In genomic region chr5:125483712-125484611, GRCm38 (mm10) we compare ENCODE assay signal across 20 mouse cellular contexts. TPM values are rescaled to one million over a fixed set of nuclear protein-coding genes. Genes with fewer than 3 reads are reported as not detected.
A peak's percentile ranks its signal among the peaks of the same experiment; 100 is the strongest.
DNase-seq lines count a peak whose midpoint lies in the region; ATAC-seq and TF ChIP-seq lines count a peak whose summit lies in the region.
"Had no signal": no experiment of that assay in that cellular context is flagged by ENCODE, and none has a peak within 500 bp of the region (broad histone marks: within the 10 kb centered on the region; RNA-seq: fewer than 3 reads in every experiment).

No protein-coding gene starts in this region.

- H3K27me3 ChIP-seq in spleen, adult 2 months (ENCODE audit: control insufficient read depth, insufficient read depth, low read length), result no peaks in the 10 kb centered on the region
- H3K27me3 ChIP-seq in liver, postnatal 0 days (ENCODE audit: insufficient read depth, low read length), result no peaks in the 10 kb centered on the region
- no peaks in the 10 kb centered on the region for H3K27me3 ChIP-seq in thymus, adult 2 months (ENCODE audit: control insufficient read depth, insufficient read depth, low read length)
- H3K27me3 ChIP-seq: forebrain, embryonic 13.5 days; lung, embryonic 15.5 days; megakaryocyte, embryonic 14.5 days had no signal

- H3K27ac ChIP-seq in spleen, adult 2 months (ENCODE audit: insufficient read depth, low read length), result peak overlapping the region; percentile 51
- peak overlapping the region; percentile 69 for H3K27ac ChIP-seq in liver, postnatal 0 days (ENCODE audit: low read depth)
- no peak overlapping the region for H3K27ac ChIP-seq in thymus, adult 2 months (ENCODE audit: control insufficient read depth, insufficient read depth, low read length)
- H3K27ac ChIP-seq: forebrain, embryonic 13.5 days; hindbrain, postnatal 0 days; limb, embryonic 10.5 days; lung, embryonic 15.5 days had no signal

- H3K9ac ChIP-seq in liver, postnatal 0 days (replicated peaks), result no peak overlapping the region
- H3K9ac ChIP-seq: forebrain, embryonic 13.5 days; lung, embryonic 15.5 days had no signal

- H3K4me2 ChIP-seq in liver, postnatal 0 days (ENCODE audit: low read depth, low read length), result no peak overlapping the region
- H3K4me2 ChIP-seq: forebrain, embryonic 13.5 days; lung, embryonic 15.5 days had no signal

- TF ChIP-seq POLR2A in spleen, adult 2 months (IDR thresholded peaks at IDR 0.05; ENCODE audit: low read depth, low read length), result no peak
- no peak for TF ChIP-seq POLR2A in thymus, adult 2 months (IDR thresholded peaks at IDR 0.05; ENCODE audit: control insufficient read depth, extremely low read depth, insufficient read depth, low read length, poor library complexity)

- H3K9me3 ChIP-seq in liver, postnatal 0 days (ENCODE audit: low read length), result no peaks in the 10 kb centered on the region
- H3K9me3 ChIP-seq: forebrain, embryonic 13.5 days; limb, embryonic 10.5 days; lung, embryonic 15.5 days; megakaryocyte, embryonic 14.5 days had no signal

- TF ChIP-seq CTCF in spleen, adult 2 months (IDR thresholded peaks at IDR 0.05; ENCODE audit: extremely low read depth, insufficient read depth, insufficient read length, insufficient replicate concordance), result no peak
- TF ChIP-seq CTCF in liver, postnatal 0 days (IDR thresholded peaks at IDR 0.05; ENCODE audit: low read depth), result no peak
- TF ChIP-seq CTCF in thymus, adult 2 months (IDR thresholded peaks at IDR 0.05; ENCODE audit: borderline replicate concordance, control insufficient read depth, extremely low read depth, insufficient read depth, low read length, poor library complexity), result no peak

- H3K4me3 ChIP-seq in spleen, adult 2 months (ENCODE audit: extremely low read depth, insufficient read depth, insufficient read length), result no peak overlapping the region
- H3K4me3 ChIP-seq in liver, postnatal 0 days (ENCODE audit: low read depth, low read length), result no peak overlapping the region
- H3K4me3 ChIP-seq in thymus, adult 2 months (ENCODE audit: control insufficient read depth, insufficient read depth, low read length), result no peak overlapping the region
- H3K4me3 ChIP-seq: forebrain, embryonic 13.5 days; limb, embryonic 10.5 days; lung, embryonic 15.5 days; megakaryocyte, embryonic 14.5 days had no signal

- no peak for TF ChIP-seq EP300 in liver, postnatal 0 days (IDR thresholded peaks at IDR 0.05; ENCODE audit: low read depth)

- ATAC-seq in granulocyte monocyte progenitor cell, adult 5-6 weeks (replicated peaks; ENCODE audit: poor library complexity, severe bottlenecking), result peak; percentile 66
- peak; percentile 55 for ATAC-seq in liver, postnatal 0 days
- ATAC-seq: forebrain, embryonic 13.5 days; hindbrain, postnatal 0 days had no signal

- 64% methylated on average over 5 of the region's 6 CpGs for WGBS in spleen, adult 2 months
- 59% methylated on average over 5 of the region's 6 CpGs for WGBS in liver, postnatal 0 days (ENCODE audit: insufficient replicate concordance)
- 69% methylated on average over 6 of the region's 6 CpGs for WGBS in thymus, adult 2 months

- peaks cover 18% of the 10 kb centered on the region; the same call in 1 of the 2 replicates for H3K4me1 ChIP-seq in spleen, adult 2 months (ENCODE audit: control insufficient read depth, insufficient read depth, insufficient read length)
- peaks cover 11% of the 10 kb centered on the region for H3K4me1 ChIP-seq in liver, postnatal 0 days (ENCODE audit: insufficient read depth)
- no peaks in the 10 kb centered on the region for H3K4me1 ChIP-seq in thymus, adult 2 months (replicated peaks; ENCODE audit: control insufficient read depth, insufficient read depth, low read length)
- H3K4me1 ChIP-seq: lung, embryonic 15.5 days had no signal

- H3K36me3 ChIP-seq in spleen, adult 2 months (ENCODE audit: control insufficient read depth, insufficient read depth, low read length), result no peaks in the 10 kb centered on the region
- H3K36me3 ChIP-seq in liver, postnatal 0 days (replicated peaks; ENCODE audit: insufficient read depth, low read length), result peaks cover 19% of the 10 kb centered on the region
- H3K36me3 ChIP-seq in thymus, adult 2 months (ENCODE audit: control insufficient read depth, insufficient read depth, low read length), result peaks cover 4% of the 10 kb centered on the region

- DNase-seq in spleen, adult 2 months (ENCODE audit: low read depth in 1 of 2, low spot score in 2 of 2), result no peak
- no peak for DNase-seq in spleen, postnatal 10 days (ENCODE audit: low spot score in 2 of 2)
- DNase-seq in liver, postnatal 0 days, result no peak
- DNase-seq in urinary bladder, adult 18-20 months (ENCODE audit: low spot score in 2 of 2), result no peak
- no peak for DNase-seq in ovary, postnatal 10 days (ENCODE audit: low spot score)
- DNase-seq in thymus, adult 2 months, result no peak
- DNase-seq: cerebellum, postnatal 14 days; gastrocnemius, postnatal 36 days; heart, postnatal 4 days; kidney, adult 11 months; kidney, postnatal 14 days; right cerebral cortex, postnatal 14 days had no signal

RNA-seq across cellular contexts. Expression of gene Aacs, which starts 8.3 kb away (rescaled TPM):
- polyA plus RNA-seq in spleen, adult 2 months (2012; rRNA removed), result 23.4 and 27.1 TPM in 2 replicates
- 10.3 and 15.1 TPM in 2 replicates for total RNA-seq in granulocyte monocyte progenitor cell, adult 5-6 weeks (2014; fragmentation: Nextera tagmentation)
- 11.7 and 12.2 TPM in 2 replicates for total RNA-seq in granulocyte monocyte progenitor cell, adult 5-6 weeks (2017)
- 3.8 and 4.6 TPM in 2 replicates for polyA plus RNA-seq in liver, postnatal 0 days (2015; fragmentation: Nextera tagmentation; extraction: Ambion mirVana)
- 51.0 and 61.1 TPM in 2 replicates for polyA plus RNA-seq in thymus, adult 2 months (2012; rRNA removed)

RNA-seq across cellular contexts. Expression of gene Bri3bp, which starts 42.6 kb away (rescaled TPM):
- polyA plus RNA-seq in spleen, adult 2 months (2012; rRNA removed), result 21.2 and 21.5 TPM in 2 replicates
- total RNA-seq in granulocyte monocyte progenitor cell, adult 5-6 weeks (2014; fragmentation: Nextera tagmentation), result 43.5 and 68.5 TPM in 2 replicates
- total RNA-seq in granulocyte monocyte progenitor cell, adult 5-6 weeks (2017), result 24.4 and 25.4 TPM in 2 replicates
- 20.2 and 20.9 TPM in 2 replicates for polyA plus RNA-seq in liver, postnatal 0 days (2015; fragmentation: Nextera tagmentation; extraction: Ambion mirVana)
- 22.7 and 26.4 TPM in 2 replicates for polyA plus RNA-seq in thymus, adult 2 months (2012; rRNA removed)

RNA-seq across cellular contexts. Expression of gene Tmem132b, which starts 47.6 kb away (rescaled TPM):
- polyA plus RNA-seq in spleen, adult 2 months (2012; rRNA removed), result 0.02 TPM in 1 of 2 replicates, not detected in the other
- not detected in 2 replicates for total RNA-seq in granulocyte monocyte progenitor cell, adult 5-6 weeks (2014; fragmentation: Nextera tagmentation)
- total RNA-seq in granulocyte monocyte progenitor cell, adult 5-6 weeks (2017), result not detected in 2 replicates
- not detected in 2 replicates for polyA plus RNA-seq in liver, postnatal 0 days (2015; fragmentation: Nextera tagmentation; extraction: Ambion mirVana)
- polyA plus RNA-seq in thymus, adult 2 months (2012; rRNA removed), result 0.09 and 0.15 TPM in 2 replicates
- polyA plus RNA-seq: heart, embryonic 14.5 days; thymus, postnatal 0 days had no signal

RNA-seq across cellular contexts. Expression of gene Dhx37, which starts 50.0 kb away (rescaled TPM):
- 17.0 and 21.0 TPM in 2 replicates for polyA plus RNA-seq in spleen, adult 2 months (2012; rRNA removed)
- total RNA-seq in granulocyte monocyte progenitor cell, adult 5-6 weeks (2014; fragmentation: Nextera tagmentation), result 16.8 and 25.8 TPM in 2 replicates
- total RNA-seq in granulocyte monocyte progenitor cell, adult 5-6 weeks (2017), result 53.0 and 56.7 TPM in 2 replicates
- polyA plus RNA-seq in liver, postnatal 0 days (2015; fragmentation: Nextera tagmentation; extraction: Ambion mirVana), result 3.3 and 3.4 TPM in 2 replicates
- polyA plus RNA-seq in thymus, adult 2 months (2012; rRNA removed), result 31.7 and 32.4 TPM in 2 replicates
